Mouse (Mus musculus) liver, adult 2 months (tissue): ENCODE measurements around the gene Rag2.

Experiments
- CTCF ChIP-seq: fragments of 200-500 bp; IDR thresholded peaks from 2 replicates; pipeline ENCODE4 v1.5.1; 2011; ENCODE audit warnings: low read depth, low read length, control low read depth
- POLR2A ChIP-seq: fragments of 200-500 bp; IDR thresholded peaks from 2 replicates; pipeline ENCODE4 v1.6.1; 2011; ENCODE audit warnings: low read length, control low read depth; ENCODE audit not compliant: insufficient read depth; ENCODE audit errors: extremely low read depth

- TF ChIP-seq POLR2A (no peak), CTCF (no peak)
Observed at GRCm38 (mm10) chr2:101597186-101597585, 27.3 kb upstream of the Rag2 start.
